Mouse (Mus musculus) intestine, embryonic 16.5 days (tissue): ENCODE measurements around the gene Adcy6. TPM values are rescaled to one million over a fixed set of nuclear protein-coding genes. Genes with fewer than 3 reads are reported as not detected.
"Not testable (repeated sequence)": the region's sequence is repeated elsewhere in the genome, so short reads cannot be mapped to it uniquely, and the experiment has no call there.

Experiments used
- ATAC-seq: fragments of 200-750 bp; cut with Nextera tagmentation; 2 replicates; pipeline ENCODE4 v1.8.0; 2017; ENCODE audit warnings: moderate TSS enrichment, moderate library complexity
- H3K27ac ChIP-seq: fragments of 300-500 bp; sonication (generic); 2 replicates; pipeline ENCODE4 v1.5.1; 2014; ENCODE audit warnings: mild to moderate bottlenecking, low read length
- H3K27me3 ChIP-seq: fragments of 300-500 bp; sonication (generic); replicated peaks from 2 replicates; pipeline ENCODE4 v1.6.1; 2014; ENCODE audit warnings: low read length, control low read depth, mixed read lengths; ENCODE audit not compliant: control insufficient read depth, insufficient read depth
- H3K36me3 ChIP-seq: fragments of 300-500 bp; sonication (generic); 2 replicates; pipeline ENCODE4 v1.6.1; 2014; ENCODE audit warnings: low read length, control low read depth; ENCODE audit not compliant: control insufficient read depth, insufficient read depth
- H3K4me1 ChIP-seq: fragments of 300-500 bp; sonication (generic); 2 replicates; pipeline ENCODE4 v1.6.1; 2014; ENCODE audit warnings: low read length, control low read depth, mixed read lengths; ENCODE audit not compliant: control insufficient read depth, insufficient read depth
- H3K4me2 ChIP-seq: fragments of 300-500 bp; sonication (generic); 2 replicates; pipeline ENCODE4 v1.6.1; 2014; ENCODE audit warnings: low read depth, low read length, control low read depth
- H3K4me3 ChIP-seq: fragments of 300-500 bp; sonication (generic); 2 replicates; pipeline ENCODE4 v1.5.1; 2014; ENCODE audit warnings: mild to moderate bottlenecking, low read length
- H3K9ac ChIP-seq: fragments of 300-500 bp; sonication (generic); 2 replicates; pipeline ENCODE4 v1.6.1; 2014; ENCODE audit warnings: low read depth, low read length
- H3K9me3 ChIP-seq: fragments of 300-500 bp; sonication (generic); 2 replicates; pipeline ENCODE4 v1.6.1; 2016; ENCODE audit warnings: low read length, control low read depth; ENCODE audit not compliant: control insufficient read depth
- WGBS: fragments of 180-500 bp; shearing (Covaris S2); extraction: QIAGEN DNeasy Blood & Tissue Kit; methylation state at CpG from one replicate; pipeline ENCODE4 v1.1.7; 2014; 5-methylcytosine and 5-hydroxymethylcytosine counted together
- polyA plus RNA-seq: library from polyadenylated mRNA; unstranded; fragments of >200 nt; fragmentation: Nextera tagmentation; extraction: Ambion mirVana; gene quantifications from 2 replicates; pipeline ENCODE4 v1.2.1, GENCODE M21; 2015

The Adcy6 gene
- polyA plus RNA-seq, 1 experiment from 2014 or later, result 17.1 TPM

DNA sequence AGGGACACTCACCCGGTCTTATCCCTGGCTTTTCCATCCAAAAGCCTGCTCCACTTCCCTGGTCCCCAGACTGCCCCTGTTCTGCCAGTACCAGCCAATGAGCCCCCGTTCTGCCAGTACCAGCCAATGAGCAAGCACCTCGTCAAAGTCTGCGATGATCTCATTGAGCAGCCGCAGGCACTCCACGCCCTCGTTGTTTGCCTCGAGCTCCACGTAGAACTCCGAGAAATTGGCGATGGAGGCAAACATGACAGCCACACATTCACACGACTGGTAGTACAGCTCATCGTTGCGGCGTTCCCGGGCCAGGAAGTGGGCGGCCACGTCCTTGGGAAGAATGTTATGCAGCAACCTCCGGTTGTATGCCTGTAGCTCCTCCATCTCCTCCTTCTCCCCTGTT is 15.7 kb downstream of the Adcy6 start:
- Histone ChIP-seq H3K9ac (no peak overlapping the region), H3K27ac (no peak overlapping the region), H3K36me3 (peaks cover 53% of the 10 kb centered on the region), H3K9me3 (no peaks in the 10 kb centered on the region), H3K4me1 (peaks cover 3% of the 10 kb centered on the region; the same call in 1 of the 2 replicates), H3K4me2 (no peak overlapping the region), H3K27me3 (no peaks in the 10 kb centered on the region), H3K4me3 (no peak overlapping the region)
- no peak for ATAC-seq
- WGBS, result 77% methylated on average over 19 of the region's 19 CpGs

DNA sequence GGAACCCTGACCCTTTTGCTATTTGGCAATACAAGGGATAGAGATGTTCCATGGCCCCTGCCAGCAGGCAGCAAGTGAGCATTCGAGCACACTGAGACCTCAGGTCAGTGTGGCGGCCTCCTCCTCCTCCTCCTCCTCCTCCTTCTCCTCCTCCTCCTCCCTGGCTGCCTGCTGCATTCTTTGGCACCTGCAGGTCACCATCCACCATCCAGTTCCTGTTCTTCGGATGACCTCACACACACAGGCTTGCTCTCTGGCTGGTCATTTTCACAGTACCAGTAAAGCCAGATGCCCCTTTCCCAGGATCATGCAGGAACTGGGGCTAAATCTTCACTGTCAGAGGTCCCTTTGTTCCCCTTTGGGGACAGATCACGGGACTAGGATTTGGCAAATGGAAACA is 18.5 kb downstream of the Adcy6 start:
- Histone ChIP-seq H3K4me3 (no peak overlapping the region), H3K27me3 (no peaks in the 10 kb centered on the region), H3K27ac (no peak overlapping the region), H3K9ac (no peak overlapping the region), H3K4me2 (no peak overlapping the region), H3K4me1 (peaks cover 3% of the 10 kb centered on the region; the same call in 1 of the 2 replicates), H3K9me3 (no peaks in the 10 kb centered on the region), H3K36me3 (peaks cover 32% of the 10 kb centered on the region)
- ATAC-seq, result no peak
- 61% methylated on average over 4 of the region's 4 CpGs for WGBS

DNA sequence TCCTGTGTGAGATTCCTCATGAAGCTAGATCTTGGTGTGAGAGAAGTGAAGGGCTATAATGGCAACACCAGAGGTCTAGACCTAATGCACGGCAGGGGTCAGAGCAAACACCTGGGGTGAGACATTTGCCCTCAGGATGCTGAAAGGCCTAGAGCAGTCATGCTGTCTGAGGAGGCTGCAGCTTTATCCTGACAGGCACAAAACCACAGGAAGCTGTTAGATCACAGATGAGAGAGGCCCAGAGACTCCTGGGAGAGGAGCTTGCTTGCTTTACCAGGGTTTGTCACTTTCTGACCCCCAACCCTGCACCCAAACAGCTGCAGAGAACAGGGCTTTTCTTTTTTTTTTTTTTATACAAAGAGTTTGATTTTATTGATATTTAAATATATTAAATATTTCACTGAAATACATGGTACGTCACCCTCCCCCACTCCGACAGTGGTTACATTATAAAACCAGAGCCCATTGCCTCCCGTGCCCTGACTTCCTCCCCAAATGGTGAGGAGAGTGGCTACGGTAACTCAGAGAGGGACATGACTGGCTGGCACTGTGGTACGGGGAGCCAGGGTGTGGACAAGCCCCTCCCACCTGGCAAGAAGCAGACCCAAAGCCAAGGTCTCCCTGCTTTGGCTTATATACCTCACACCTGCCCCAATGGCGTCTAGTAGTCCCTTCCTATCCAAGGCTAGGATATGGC is 20.1 kb downstream of the Adcy6 start:
- no peak overlapping the region for H3K4me3 ChIP-seq
- 0 out of 2 replicates have a peak, but pooled peaks cover 5% of the 10 kb centered on the region for H3K4me1 ChIP-seq
- H3K9ac ChIP-seq, result no peak overlapping the region
- peaks cover 26% of the 10 kb centered on the region for H3K36me3 ChIP-seq
- no peak overlapping the region for H3K27ac ChIP-seq
- no peaks in the 10 kb centered on the region for H3K9me3 ChIP-seq
- H3K27me3 ChIP-seq, result no peaks in the 10 kb centered on the region
- WGBS, result 59% methylated on average over 7 of the region's 7 CpGs
- H3K4me2 ChIP-seq, result no peak overlapping the region
- no peak for ATAC-seq

DNA sequence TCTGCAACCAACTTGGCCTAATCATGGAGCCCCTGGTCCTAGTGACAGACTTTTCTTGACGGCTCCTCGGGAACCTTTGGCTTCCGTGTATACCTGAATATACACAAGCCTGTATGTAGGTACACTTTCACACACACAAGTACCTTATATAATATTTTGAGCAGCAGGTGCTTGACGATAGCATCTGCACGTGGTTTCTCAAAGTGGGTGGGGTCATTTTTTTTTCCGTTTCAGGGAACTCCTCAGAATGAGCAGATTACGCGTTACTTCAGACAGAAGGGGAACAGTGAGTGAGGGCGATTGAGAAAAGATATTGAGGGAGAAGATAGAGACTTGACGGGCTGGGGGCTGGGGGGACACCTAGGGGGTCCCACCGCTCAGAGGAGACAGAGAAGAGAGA is 22.1 kb downstream of the Adcy6 start:
- H3K9ac ChIP-seq, result no peak overlapping the region
- H3K9me3 ChIP-seq, result no peaks in the 10 kb centered on the region
- H3K4me2 ChIP-seq, result no peak overlapping the region
- H3K27me3 ChIP-seq, result no peaks in the 10 kb centered on the region
- no peak for ATAC-seq
- H3K27ac ChIP-seq, result no peak overlapping the region
- no peak overlapping the region for H3K4me3 ChIP-seq
- H3K36me3 ChIP-seq, result peaks cover 13% of the 10 kb centered on the region; the same call in 1 of the 2 replicates
- H3K4me1 ChIP-seq, result 0 out of 2 replicates have a peak, but pooled peaks cover 5% of the 10 kb centered on the region
- 88% methylated on average over 11 of the region's 11 CpGs for WGBS

DNA sequence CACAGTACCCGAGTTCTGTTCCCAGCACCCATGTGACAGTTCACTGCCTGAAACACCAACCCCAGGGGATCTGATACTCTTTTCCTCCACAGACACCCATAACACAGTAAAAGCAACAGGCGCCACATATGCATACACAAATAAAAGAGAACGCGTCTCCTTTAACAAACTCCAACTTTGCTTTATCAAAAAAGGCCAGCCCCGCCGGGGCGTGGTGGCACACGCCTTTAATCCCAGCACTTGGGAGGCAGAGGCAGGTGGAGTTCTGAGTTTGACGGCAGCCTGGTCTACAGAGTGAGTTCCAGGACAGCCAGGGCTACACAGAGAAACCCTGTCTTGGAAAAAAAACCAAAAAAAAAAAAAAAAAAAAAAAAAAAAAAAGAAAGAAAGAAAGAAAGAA is 23.7 kb downstream of the Adcy6 start:
- not testable (repeated sequence) for H3K36me3 ChIP-seq
- 70% methylated on average over 9 of the region's 9 CpGs for WGBS

DNA sequence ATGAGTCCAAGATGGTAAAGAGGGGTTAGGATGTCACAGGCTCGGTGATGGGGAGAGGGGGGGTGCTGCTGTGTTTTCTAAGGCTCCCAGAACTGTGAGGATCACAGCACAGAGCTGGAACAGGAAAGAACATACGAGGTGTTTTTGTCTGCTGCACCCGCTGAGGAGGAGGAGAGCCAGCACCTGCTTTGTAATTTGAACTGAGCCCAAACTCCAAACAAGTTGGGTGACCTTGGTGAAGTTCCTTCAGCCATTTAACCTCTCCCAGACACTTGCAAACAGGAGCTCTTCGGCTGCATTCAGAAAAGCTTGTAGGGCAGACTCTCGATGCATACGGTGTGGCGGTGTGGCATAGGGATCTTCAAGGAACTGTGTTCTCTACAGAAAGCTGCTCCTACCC is 24.5 kb downstream of the Adcy6 start:
- Histone ChIP-seq H3K9me3 (no peaks in the 10 kb centered on the region), H3K4me1 (0 out of 2 replicates have a peak, but pooled peaks cover 5% of the 10 kb centered on the region), H3K27me3 (no peaks in the 10 kb centered on the region), H3K27ac (no peak overlapping the region), H3K4me3 (no peak overlapping the region), H3K36me3 (no peaks in the 10 kb centered on the region; the same call in 1 of the 2 replicates), H3K9ac (no peak overlapping the region), H3K4me2 (no peak overlapping the region)
- WGBS, result 44% methylated on average over 7 of the region's 7 CpGs
- no peak for ATAC-seq

More for the DNA sequence above, 23.7 kb downstream of the Adcy6 start:
- ATAC-seq, H3K27ac ChIP-seq, H3K4me2 ChIP-seq, H3K27me3 ChIP-seq, H3K9me3 ChIP-seq, H3K4me1 ChIP-seq, H3K9ac ChIP-seq, H3K4me3 ChIP-seq: not testable (repeated sequence)

DNA sequence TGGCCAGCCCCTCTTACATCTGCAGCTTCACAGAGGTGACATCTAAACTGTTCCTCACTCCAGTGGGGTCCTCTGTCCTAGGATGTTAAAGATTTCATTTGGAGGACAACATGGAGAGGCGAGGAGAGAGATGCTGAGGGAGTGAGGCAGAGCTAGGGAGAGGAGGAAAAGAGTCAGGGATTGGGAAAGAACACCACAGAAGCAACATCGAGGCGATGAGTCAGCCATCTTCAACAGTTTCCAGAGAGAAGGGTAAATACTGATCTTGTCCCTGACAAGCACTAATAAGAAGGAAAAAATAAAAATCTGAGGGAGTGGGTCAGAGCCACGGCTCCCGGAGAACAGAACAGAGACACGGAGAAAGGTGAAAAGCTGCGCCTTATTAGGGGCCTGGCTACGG is 26.9 kb downstream of the Adcy6 start:
- H3K27ac ChIP-seq, result no peak overlapping the region
- H3K9ac ChIP-seq, result no peak overlapping the region
- WGBS, result 72% methylated on average over 8 of the region's 8 CpGs
- ATAC-seq, result no peak
- 0 out of 2 replicates have a peak, but pooled peaks cover 5% of the 10 kb centered on the region for H3K4me1 ChIP-seq
- no peaks in the 10 kb centered on the region for H3K36me3 ChIP-seq
- H3K27me3 ChIP-seq, result no peaks in the 10 kb centered on the region
- no peak overlapping the region for H3K4me2 ChIP-seq
- no peaks in the 10 kb centered on the region for H3K9me3 ChIP-seq
- H3K4me3 ChIP-seq, result no peak overlapping the region

DNA sequence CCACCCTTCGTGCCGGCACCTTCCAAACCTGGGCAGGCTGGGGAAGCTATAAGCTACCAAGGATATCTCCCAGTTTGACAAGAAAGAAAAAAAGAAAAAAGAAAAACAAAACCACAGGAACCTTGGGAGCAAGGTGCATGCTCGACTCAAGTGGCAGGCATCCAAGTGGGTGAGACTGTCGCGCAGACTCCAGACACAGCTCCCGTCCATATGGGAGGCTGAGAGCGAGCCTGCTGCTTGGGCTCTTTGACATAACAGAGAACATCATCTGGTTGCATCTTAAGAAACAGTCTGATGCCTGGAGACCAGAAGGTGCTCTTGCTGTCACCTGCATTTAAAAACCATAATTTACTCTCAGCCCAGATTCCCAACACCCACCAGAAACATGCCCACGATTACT is 27.5 kb downstream of the Adcy6 start:
- Histone ChIP-seq H3K27me3 (no peaks in the 10 kb centered on the region), H3K4me1 (0 out of 2 replicates have a peak, but pooled peaks cover 5% of the 10 kb centered on the region), H3K9ac (no peak overlapping the region), H3K4me3 (no peak overlapping the region), H3K4me2 (no peak overlapping the region), H3K9me3 (no peaks in the 10 kb centered on the region), H3K36me3 (no peaks in the 10 kb centered on the region), H3K27ac (no peak overlapping the region)
- ATAC-seq, result no peak
- WGBS, result 66% methylated on average over 8 of the region's 8 CpGs

DNA sequence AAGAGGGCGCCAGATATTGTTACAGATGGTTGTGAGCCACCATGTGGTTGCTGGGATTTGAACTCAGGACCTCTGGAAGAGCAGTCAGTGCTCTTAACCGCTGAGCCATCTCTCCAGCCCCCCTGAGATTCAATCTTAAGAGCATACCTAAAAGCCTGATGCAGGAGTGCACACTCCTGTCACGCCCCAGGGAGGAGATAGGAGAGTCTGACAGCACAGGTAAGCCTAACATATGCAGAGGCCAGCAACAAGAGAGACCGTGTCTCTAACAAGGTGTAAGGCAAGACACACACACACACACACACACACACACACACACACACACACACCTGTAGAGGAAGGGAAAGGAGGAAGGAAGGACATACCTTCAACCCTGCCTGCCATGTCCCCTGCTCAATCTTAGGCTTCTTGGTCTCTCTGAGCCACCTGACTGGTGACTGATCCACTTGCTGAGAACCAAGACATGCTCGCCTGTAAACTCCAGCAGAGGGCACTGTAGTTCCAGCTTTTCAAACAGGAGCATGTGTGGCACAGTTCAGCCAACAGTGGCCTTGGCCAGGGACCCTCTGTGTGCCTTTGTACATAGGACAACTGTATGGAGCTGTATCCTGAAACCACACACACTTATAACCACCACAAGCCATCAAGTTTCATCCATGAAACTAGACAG is 29.9 kb downstream of the Adcy6 start:
- Histone ChIP-seq H3K9me3 (no peaks in the 10 kb centered on the region), H3K4me2 (no peak overlapping the region), H3K9ac (no peak overlapping the region), H3K27me3 (no peaks in the 10 kb centered on the region), H3K4me3 (no peak overlapping the region), H3K4me1 (no peaks in the 10 kb centered on the region), H3K36me3 (no peaks in the 10 kb centered on the region), H3K27ac (no peak overlapping the region)
- 41% methylated on average over 5 of the region's 5 CpGs for WGBS
- ATAC-seq, result peak; percentile 88
